Mouse (Mus musculus) cerebellum, postnatal 25 days (tissue): ENCODE measurements around the gene Exoc2.

Experiments
- DNase-seq, 2 experiments: peaks; one replicate each; pipeline ENCODE4 v3.0.0; 2021; ENCODE audit warnings: mixed read lengths in 2 of 2

Gene Exoc2

GRCm38 (mm10) chr13:30813464-30813863 is 160.4 kb downstream of the Exoc2 start:
- no peak for DNase-seq

- DNase-seq: no peak
Measured at GRCm38 (mm10) chr13:30809240-30809639, 164.7 kb downstream of the Exoc2 start.

GRCm38 (mm10) chr13:30802336-30802955 is 171.4 kb downstream of the Exoc2 start:
- DNase-seq: no peak

- DNase-seq: no peak
Measured at GRCm38 (mm10) chr13:30801886-30802285, 172.0 kb downstream of the Exoc2 start.

GRCm38 (mm10) chr13:30795960-30796359 is 177.9 kb downstream of the Exoc2 start:
- no peak for DNase-seq

- DNase-seq: no peak
Measured at GRCm38 (mm10) chr13:30793616-30794015, 180.3 kb downstream of the Exoc2 start.

GRCm38 (mm10) chr13:30793196-30793595 is 180.7 kb downstream of the Exoc2 start:
- DNase-seq: no peak

GRCm38 (mm10) chr13:30792741-30793140 is 181.2 kb downstream of the Exoc2 start:
- no peak for DNase-seq

GRCm38 (mm10) chr13:30792308-30792707 is 181.6 kb downstream of the Exoc2 start:
- DNase-seq: no peak

GRCm38 (mm10) chr13:30790016-30790415 is 183.9 kb downstream of the Exoc2 start:
- DNase-seq: no peak

- DNase-seq: no peak
Measured at GRCm38 (mm10) chr13:30788421-30788820, 185.5 kb downstream of the Exoc2 start.

GRCm38 (mm10) chr13:30787960-30788359 is 185.9 kb downstream of the Exoc2 start:
- DNase-seq: no peak

GRCm38 (mm10) chr13:30787556-30787955 is 186.3 kb downstream of the Exoc2 start:
- no peak for DNase-seq

- no peak for DNase-seq
Measured at GRCm38 (mm10) chr13:30787036-30787320, 186.9 kb downstream of the Exoc2 start.

GRCm38 (mm10) chr13:30786235-30787035 is 187.5 kb downstream of the Exoc2 start:
- peak in 1 of 2 experiments; percentile 8 for DNase-seq

GRCm38 (mm10) chr13:30785423-30786040 is 188.4 kb downstream of the Exoc2 start:
- no peak for DNase-seq

- DNase-seq: no peak
Measured at GRCm38 (mm10) chr13:30782419-30782818, 191.5 kb downstream of the Exoc2 start.

- DNase-seq: no peak
Measured at GRCm38 (mm10) chr13:30781905-30782304, 192.0 kb downstream of the Exoc2 start.

GRCm38 (mm10) chr13:30777678-30778179 is 196.2 kb downstream of the Exoc2 start:
- DNase-seq: no peak

GRCm38 (mm10) chr13:30776021-30776420 is 197.9 kb downstream of the Exoc2 start:
- no peak for DNase-seq

- DNase-seq: no peak
Measured at GRCm38 (mm10) chr13:30767477-30768127, 206.3 kb downstream of the Exoc2 start.

GRCm38 (mm10) chr13:30766636-30767476 is 207.0 kb downstream of the Exoc2 start:
- no peak for DNase-seq
